Mouse (Mus musculus) small intestine, adult 2 months (tissue): Measurements from ENCODE around the gene Bcas3.

ENCODE experiments used
- CTCF ChIP-seq: fragments of 200-500 bp; IDR thresholded peaks from 2 replicates; pipeline ENCODE4 v1.5.1; 2012; ENCODE audit warnings: low read depth, mild to moderate bottlenecking, control low read depth, inconsistent platforms, low read length, moderate library complexity, mixed read lengths; ENCODE audit not compliant: insufficient replicate concordance, insufficient read length; ENCODE audit errors: extremely low read depth
- POLR2A ChIP-seq: fragments of 200-500 bp; IDR thresholded peaks from 2 replicates; pipeline ENCODE4 v1.6.1; 2012; ENCODE audit warnings: low read depth, mild to moderate bottlenecking, control low read depth, inconsistent platforms, low read length, moderate library complexity

- TF ChIP-seq CTCF (no peak), POLR2A (no peak)
These were observed 479.4 kb downstream of the Bcas3 start, which contains the start of gene Tbx2 for GRCm38 (mm10) chr11:85832231-85832924.
